Mouse (Mus musculus): ENCODE results near the gene Mfsd4b2. TPM values are rescaled to one million over a fixed set of nuclear protein-coding genes. Genes with fewer than 3 reads are reported as not detected.
"Not testable (repeated sequence)": the region's sequence is repeated elsewhere in the genome, so short reads cannot be mapped to it uniquely, and the experiment has no call there.

Gene Mfsd4b2
- under 1 TPM in 1 of 2 experiments, not detected in 1; 0.16 TPM for total RNA-seq (2021)

DNA sequence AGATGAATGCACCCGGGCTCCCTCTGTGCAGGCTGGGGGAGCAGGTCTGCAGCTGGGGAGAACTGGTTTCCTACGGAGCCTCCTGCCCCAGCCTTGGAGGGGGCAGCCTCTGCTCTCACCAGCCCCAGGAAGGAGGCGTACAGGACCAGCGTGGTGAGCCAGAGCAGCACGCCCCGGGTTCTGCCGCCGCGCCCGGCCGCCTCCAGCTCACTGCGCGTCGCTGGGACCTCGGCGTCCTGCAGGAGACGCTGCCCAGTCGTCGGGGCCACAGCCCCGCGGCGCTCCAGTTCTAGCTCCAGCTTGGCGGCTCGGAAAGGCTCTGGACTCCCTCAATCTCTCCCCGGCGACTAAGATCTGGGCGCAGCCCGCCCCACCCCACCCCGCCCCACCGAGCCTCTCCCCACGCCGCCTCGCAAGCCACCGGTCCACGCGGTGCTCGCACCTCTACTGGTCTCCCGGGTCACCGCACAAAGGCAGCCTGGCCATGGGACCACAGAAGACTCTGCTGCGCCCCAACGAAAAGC lies at the start of gene Mfsd4b2:
Gene Mfsd4b2, minus strand, starts transcription at position 308 of the 524 bp plus-strand sequence.
- intact Hi-C loops (cut with DNase I), result no loop called here
- peak; percentile 5 for DNase-seq

DNA sequence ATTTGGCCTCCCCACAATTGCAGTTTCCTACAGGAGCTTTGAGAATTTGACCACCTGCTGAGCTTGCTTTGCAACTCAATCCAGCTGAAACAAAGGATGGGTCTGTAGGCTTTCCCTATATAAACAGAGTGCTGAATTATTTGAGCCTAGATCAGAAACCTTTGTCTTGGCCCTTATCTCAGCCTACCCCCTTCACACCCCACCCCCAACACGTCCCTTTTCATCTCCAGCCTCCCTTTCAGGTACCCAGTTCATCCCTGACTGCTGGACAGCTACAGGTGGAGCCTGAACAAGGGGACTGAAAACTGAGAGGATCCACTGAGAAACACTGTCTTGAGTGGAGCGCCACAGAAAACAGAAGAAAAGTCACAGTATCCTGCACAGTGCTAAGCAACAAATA lies 49.0 kb upstream of the Mfsd4b2 start:
- DNase-seq, result no peak
- intact Hi-C loops (cut with DNase I), result no loop called here

DNA sequence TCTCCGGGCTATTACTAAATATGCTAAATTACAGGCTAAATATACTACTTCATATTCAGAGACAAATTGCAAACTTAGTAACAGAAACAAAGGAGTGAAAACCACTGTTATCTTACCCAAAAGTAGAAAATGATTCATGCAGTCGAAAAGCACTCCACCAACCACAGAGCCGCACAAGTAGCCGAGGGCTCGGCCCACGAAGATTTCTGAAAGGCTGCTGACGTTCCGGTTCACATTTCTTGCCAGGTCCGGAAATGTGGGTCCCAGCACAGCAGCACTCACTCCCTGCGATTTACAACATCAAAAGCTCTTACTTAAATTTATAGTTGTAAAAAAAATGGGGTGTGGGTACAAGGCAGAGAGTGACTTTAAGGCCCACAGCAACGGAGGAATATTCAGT lies 48.3 kb upstream of the Mfsd4b2 start:
- intact Hi-C loops (cut with DNase I), result no loop called here
- no peak for DNase-seq

DNA sequence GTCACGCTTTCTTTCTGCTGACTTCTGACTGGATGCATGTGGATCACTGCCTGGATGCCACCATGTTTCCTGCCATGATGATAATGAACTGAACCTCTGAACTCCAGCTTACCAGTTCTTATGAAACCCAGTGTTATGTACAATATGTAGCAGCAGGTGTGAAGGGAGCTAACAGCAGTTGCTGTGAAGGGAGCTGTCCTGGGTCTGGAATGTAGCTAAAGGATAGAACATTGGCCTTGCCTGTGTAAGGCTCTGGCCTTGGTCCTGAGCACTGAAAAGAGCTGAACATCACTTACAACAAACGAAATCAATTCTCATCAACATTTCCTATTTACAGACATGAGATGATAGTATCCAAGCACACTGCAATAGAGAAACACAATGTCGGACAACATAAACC lies 40.8 kb upstream of the Mfsd4b2 start:
- no peak for DNase-seq

DNA sequence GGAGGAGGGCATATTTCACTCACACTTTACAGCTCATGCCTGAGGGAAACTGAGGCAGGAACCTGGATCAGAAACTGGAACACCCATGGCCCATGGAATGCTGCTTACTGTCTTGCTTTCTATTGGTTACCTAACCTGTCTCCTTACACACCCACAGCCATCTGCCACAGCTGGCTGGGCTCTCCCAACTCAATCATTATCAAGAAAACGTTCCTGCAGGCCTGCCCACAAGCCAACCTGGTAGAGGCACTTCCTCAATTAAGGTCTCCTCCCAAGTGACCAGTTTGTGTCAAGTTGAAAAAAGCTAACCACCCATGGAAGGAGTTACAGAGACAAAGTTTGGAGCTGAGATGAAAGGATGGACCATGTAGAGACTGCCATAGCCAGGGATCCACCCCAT lies 35.2 kb upstream of the Mfsd4b2 start:
- intact Hi-C loops (cut with DNase I), result loop anchor here (10.0 kb wide), 1 partner anchor 63 kb away; the partner anchor contains the start of gene Mfsd4b1
- DNase-seq, result no peak

More for the DNA sequence above, 40.8 kb upstream of the Mfsd4b2 start:
- intact Hi-C loops (cut with DNase I), result loop anchor here (10.0 kb wide), 1 partner anchor 57 kb away; the partner anchor contains the start of gene Mfsd4b1

DNA sequence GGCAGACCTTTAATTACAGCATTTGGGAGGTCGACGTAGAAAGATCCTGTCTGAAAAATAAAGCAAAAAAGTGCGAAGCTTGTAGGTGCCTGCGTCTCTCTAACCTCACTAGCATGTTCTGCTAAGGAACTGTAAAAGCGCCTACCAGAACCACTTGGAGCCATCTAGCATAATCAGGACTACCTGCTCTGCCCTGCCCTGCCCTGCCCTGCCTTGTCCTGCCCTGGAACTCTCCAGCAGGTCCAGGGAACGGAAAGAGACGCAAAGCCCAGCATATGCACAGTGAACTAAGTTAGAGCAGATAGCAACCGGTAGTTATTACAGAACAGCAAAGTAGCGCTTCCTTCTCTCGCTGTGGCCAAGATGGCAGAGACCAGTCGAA lies 33.7 kb upstream of the Mfsd4b2 start:
- intact Hi-C loops (cut with DNase I), result loop anchor here (10.0 kb wide), 1 partner anchor 64 kb away; the partner anchor contains the start of gene Mfsd4b1
- no peak for DNase-seq

DNA sequence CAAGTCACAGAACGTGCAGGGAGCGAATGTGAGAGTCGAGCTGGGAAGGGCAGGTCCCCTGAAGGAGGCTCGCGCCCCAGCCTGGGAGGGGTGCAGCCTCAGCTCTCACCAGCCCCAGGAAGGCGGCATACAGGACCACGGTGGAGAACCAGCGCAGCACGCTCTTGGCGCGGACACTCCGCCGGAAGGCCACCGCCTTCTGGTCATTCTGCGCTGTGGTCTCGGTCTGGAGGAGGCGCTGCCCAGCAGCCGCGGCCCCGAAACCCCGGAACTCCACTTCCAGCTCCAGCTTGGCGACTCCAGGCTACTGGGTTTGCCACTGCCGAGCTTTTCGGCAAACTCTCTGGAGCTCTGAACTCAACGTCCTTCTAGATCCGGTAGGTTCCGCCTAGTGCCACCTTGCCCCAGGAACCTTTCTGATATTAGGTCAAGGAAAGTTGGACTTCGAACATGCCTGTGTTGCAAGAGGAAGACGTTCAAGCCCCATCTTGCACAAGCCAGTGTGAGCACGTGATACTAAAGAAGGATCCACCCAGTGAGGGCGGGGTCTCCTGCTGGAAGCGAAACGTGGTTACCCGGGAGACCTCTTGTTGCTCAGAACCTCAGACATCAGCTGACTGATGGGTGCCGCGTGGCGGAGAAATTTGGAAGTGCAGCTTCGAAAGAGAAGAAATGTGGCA lies 33.2 kb upstream of the Mfsd4b2 start, which contains the start of gene Mfsd4b3:
Gene Mfsd4b3, minus strand, starts transcription at position 393 of the 680 bp plus-strand sequence.
- DNase-seq, result peak; percentile 93
- intact Hi-C loops (cut with DNase I), result loop anchor here (5.0 to 10.0 kb wide), 2 partner anchors 65 to 252 kb away; partner anchors contain the start of gene Mfsd4b1

DNA sequence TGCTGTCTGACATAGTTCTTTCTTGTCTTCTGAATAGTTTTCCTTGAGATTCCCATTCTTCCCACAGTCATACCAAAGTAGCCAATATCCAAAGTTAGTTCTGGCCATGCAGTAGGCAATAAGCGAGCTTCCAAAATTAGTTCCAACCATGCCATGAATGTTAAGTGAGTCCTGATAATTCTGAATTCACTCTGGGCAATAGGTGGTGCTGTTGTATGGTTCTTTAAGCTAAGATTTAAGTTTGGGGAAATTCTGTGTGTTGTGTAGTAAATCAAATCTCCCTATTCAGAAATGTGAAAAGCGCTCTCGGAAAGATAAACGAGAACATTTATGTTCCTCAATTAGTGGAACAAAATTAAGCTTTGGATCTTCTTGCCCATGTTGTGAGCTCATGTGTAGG lies 31.5 kb upstream of the Mfsd4b2 start:
- no peak for DNase-seq
- intact Hi-C loops (cut with DNase I), result loop anchor here (5.0 kb wide), 1 partner anchor 254 kb away; no protein-coding TSS in a partner anchor

DNA sequence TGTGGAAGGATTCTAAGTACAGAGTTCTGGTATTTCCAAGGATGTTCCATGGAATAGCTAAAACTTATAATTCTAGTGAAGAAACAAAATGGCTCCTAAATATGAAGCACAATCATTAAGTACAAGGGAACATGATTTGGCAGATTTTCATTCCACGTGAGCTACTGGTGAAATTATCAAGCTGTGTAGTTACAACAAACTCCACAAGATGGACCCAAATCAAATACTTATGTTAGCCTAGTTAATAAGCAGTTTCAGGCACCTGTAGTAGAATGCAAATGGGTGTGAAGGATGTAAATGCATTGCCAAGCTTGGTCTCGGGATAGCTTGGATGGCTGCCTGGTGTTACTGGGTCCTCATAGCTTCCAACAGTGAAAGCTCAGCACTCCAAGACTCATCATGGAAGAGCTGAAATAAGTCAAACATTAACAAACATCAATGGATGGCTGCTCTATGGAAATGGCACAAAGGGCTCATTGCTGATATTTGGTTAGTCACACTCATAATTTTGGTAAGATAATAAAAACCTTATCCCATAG lies 29.7 kb upstream of the Mfsd4b2 start:
- intact Hi-C loops (cut with DNase I), result loop anchor here (5.0 kb wide), 1 partner anchor 256 kb away; no protein-coding TSS in a partner anchor
- DNase-seq, result no peak

DNA sequence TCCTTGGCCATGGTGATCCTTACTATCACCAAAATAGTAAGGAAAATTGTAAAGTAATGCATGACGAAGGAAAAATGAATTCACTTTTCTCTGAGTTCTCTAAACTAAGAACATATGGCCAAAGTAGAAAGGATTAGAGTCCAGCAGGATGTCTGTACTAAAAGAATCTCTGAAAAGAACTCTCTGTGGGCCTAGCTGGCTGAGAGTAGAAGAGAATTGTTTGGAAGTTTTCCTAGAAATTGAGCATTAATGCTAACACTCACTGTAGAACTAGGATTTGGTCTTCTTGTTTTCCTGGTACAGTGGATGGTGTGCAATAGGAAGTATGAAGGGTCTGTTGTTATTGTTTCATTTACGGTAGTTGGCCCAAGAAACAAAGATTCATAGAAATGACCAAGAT lies 28.4 kb upstream of the Mfsd4b2 start:
- intact Hi-C loops (cut with DNase I), result loop anchor here (5.0 kb wide), 1 partner anchor 257 kb away; no protein-coding TSS in a partner anchor

DNA sequence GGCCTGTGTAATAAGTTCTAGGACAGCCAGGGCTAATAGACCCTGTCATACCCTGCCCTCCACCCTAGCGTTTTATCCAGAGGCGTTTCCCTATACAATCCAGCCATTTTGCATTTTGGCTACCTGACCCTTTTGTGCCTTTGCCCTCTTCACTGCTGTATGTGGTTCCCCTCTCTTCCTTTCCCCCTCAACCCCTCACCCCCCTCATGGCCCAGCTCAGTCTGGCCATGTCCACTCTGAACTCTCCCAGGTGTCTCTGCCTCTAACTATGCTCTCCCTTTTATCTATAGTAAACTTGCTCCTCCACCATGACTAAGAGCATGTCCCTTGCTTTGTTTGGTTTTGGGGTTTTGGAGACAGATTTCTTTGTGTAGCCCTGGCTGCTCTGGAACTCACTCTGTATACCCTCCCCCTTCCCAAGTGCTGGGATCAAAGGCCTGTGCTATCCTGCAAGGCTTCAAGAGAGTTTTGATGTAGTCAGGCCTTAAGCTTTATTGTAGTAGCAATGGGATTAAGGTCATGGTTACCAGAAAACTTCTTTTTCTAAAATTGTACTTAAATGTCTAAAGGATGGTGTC lies 22.7 kb upstream of the Mfsd4b2 start:
- intact Hi-C loops (cut with DNase I), result no loop called here
- no peak for DNase-seq

More for the DNA sequence above, 28.4 kb upstream of the Mfsd4b2 start:
- DNase-seq, result no peak

DNA sequence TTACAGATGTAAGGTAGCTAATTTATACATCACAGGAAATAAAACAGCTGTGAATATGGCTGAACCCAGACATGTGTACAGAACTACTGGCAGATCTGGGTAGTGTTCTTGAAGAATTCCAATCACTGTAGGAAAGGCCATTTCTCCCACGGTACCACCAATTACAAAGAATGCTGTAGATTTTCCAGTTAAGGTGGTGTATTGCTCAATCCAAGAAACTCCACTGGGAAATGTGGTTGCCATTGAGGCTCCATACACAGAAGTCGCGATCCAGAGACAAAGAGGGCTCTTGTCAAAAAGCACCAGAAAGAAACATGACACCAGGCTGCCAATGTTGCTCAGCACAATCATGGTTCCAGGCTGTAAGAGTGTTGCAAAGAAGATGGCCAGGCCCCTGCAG lies 20.5 kb upstream of the Mfsd4b2 start:
- intact Hi-C loops (cut with DNase I); DNase-seq: not testable (repeated sequence)

DNA sequence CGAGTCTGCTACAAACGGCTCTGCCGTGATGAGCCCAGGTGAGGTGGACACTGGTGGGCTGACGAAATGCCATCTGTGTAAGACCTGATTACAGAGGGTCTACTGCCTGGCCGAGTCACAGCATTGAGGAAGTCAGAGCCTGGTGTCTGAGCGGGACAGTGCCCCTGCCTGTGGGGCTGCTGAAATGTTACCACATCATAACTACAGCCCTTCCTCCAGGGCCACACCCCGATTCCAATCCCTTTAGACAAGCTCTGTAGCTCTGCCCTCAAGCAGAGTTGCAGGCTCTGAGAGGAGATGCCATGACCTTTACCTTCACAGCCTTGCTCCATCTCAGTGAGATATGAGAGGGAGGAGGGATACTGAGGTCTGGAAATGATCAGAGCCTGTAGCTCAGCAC lies 9.8 kb upstream of the Mfsd4b2 start:
- intact Hi-C loops (cut with DNase I), result no loop called here
- no peak for DNase-seq

DNA sequence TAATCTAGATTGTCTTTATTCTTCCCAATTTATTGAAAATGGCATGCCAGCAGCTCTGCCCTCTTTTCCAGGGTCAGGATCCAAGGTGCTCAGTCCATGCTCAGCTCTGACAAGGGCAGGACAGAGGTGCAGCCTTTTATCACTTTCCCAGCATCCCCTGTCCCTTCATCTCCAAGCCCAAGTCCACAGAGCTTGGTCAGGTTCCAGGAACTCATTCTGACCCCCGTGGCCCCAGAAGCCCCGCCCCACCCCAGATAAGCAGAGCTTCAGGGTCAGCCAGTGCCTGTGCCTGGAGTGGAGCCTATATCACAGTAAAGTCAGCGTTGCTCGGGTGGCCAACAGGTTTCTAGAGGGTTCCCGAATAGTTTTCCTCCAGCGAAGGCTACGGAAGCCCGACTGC lies 2.2 kb downstream of the Mfsd4b2 start:
- DNase-seq; intact Hi-C loops (cut with DNase I): not testable (repeated sequence)

DNA sequence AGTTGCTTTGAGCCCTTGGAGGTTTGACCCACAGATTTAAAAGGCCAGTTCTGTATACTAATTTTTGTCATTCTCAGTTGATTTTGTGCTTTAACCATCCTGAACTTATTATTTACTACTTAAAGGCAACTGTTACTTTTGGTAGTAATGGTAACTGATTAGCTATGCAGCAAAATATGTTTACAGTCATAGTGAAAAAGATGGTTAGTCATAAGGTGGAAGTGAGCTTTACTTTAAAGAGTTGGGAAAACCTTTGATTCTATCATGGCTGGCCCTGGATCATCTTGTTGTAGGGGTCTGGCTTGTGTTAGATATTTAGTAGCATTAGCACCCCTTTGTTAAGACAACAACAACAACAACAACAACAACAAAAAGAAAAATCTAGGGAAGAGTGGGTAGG lies 14.1 kb downstream of the Mfsd4b2 start:
- DNase-seq, result no peak
- intact Hi-C loops (cut with DNase I), result no loop called here

DNA sequence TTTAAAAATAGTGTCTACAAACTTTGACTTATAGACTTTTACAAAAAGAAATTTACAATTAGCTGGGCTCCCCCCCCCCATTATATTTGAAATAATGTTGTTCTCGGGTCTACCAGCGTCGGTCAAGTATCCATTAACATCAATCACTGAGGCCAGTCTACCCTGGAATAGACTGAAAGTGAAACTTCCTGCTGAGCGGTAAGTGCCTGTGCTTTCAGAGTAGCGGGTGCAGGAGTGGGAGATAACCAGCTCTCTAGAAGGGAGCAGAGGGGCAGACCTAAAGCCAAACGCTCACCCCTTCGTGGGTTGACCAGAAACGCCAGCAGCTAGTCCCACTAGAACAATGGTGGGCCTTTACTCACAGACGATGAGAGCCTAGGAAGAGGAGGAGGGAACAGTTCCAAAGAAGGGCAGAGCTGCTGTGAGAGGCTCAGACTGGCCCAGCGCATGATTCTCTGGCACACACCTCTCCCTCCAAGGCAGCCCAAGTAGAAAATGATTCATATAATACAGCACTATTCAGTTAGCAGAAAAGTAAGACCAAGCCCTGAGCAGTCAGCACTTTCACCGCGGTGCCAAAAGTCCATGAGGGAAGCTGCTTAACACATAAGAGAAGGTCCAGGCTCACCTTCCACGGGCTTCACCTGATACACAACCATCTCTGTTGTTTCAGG lies 17.8 kb downstream of the Mfsd4b2 start:
- no peak for DNase-seq

DNA sequence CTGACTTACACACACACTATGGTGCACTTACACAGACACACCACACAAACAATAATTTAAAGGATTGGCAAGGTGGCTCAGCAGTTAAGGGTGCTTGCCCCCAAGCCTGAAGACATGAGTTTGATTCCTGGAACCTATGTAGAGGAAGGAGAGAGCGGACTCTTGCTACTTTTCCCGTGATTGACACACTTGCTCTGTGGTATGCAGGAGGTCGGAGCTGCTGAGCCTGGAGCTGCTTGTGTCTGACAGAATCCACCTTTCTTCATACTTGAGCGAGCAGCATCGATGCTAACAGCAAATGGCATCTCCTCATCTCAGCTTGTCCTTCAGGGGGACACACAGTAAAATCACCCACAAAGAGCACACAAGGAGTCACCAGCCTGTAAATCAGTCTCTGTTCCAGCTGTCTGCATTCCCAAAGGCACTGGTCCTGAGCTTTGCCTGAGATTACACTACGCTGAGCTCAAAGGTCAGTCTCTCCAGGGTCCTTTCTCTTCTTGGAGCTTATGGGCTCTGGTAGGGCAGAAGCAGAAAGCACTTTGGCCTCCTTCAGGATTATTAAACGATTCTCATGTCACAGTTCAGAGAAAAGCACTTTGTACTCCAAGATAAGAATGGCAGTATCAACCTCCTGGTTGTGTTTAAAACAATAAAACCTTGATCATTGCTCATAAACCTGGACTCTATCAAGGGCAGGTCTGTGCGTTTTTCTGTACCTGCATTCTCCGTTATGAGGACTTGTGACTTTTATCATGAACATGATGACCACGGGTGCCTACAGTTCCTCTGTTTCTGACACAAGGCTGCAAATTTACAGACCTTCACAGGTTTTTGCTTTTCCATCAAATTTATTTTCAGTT lies 19.7 kb downstream of the Mfsd4b2 start:
- intact Hi-C loops (cut with DNase I), result no loop called here
- DNase-seq, result no peak

More for the DNA sequence above, 17.8 kb downstream of the Mfsd4b2 start:
- intact Hi-C loops (cut with DNase I), result no loop called here

DNA sequence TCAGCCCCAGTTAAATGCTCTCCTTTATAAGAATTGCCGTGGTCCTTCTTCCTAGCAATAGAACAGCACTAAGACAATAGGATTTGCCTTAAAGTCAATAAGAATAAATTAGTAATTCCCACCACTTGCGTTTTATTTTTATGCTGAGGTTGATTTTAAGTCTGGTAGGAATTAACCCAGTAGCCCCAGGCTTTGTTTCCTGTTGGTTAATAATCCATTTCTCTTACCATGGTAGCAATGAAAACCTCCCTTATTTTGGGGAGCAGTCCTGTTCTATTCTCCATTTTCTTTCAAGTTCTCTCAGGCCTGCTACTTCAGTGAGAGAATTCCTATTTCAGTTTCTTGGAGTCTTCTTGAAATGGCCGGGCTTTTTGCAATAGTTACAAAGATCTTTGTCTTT lies 22.5 kb downstream of the Mfsd4b2 start:
- no peak for DNase-seq
- intact Hi-C loops (cut with DNase I), result no loop called here

DNA sequence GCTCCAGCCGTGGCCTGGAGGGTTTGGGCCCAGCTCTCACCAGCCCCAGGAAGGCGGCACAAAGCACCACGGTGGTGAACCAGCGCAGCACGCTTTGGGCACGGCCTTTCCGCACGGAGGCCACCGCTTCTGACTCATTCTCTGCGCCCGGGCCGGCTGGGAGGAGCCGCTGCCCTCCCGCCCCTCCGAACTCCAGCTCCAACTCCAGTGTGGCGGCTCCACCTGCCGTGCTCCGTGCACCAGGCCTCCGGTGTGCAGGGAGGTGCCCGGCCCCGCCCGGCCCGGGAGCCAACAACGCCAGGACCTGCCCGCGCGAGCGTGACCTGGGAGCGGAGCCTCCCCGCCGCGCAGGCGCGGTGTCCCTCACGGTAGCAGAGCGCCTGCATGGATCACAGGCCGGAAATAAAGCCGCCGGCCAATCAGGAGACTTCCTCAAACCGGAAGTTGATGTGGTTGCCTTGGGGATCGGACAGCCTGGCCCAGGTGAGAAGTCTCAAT lies 27.8 kb downstream of the Mfsd4b2 start, which contains the start of gene Mfsd4b4:
Gene Mfsd4b4, minus strand, starts transcription at position 365 of the 498 bp plus-strand sequence.
- peak; percentile 83 for DNase-seq
- intact Hi-C loops (cut with DNase I), result no loop called here

DNA sequence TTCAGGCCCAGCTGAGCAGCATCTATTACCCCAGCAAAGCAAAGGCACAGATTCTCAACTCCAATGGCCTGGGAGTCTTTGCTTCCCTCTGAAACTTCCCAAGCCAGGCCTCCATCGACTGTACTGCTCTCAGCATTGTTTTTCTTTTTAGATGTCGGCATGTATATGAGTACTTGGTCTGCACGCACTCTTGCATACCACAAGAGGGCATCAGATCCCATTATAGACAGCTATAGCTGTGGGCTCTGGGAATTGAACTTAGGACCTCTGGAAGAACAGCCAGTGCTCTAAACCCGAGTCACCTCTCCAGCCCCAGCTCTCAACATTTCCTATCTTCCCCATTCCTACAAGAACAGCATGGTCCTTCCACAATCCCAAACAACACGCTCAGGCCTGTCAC lies 30.2 kb downstream of the Mfsd4b2 start:
- intact Hi-C loops (cut with DNase I), result no loop called here
- DNase-seq, result no peak
